Mouse (Mus musculus) midbrain, embryonic 13.5 days (tissue): ENCODE results near the gene Tcf7l1. TPM values are rescaled to one million over a fixed set of nuclear protein-coding genes. Genes with fewer than 3 reads are reported as not detected.

Experiments
- ATAC-seq: fragments of 200-750 bp; cut with Nextera tagmentation; 2 replicates; pipeline ENCODE4 v1.8.0; 2017; ENCODE audit warnings: mild to moderate bottlenecking, moderate TSS enrichment, moderate library complexity
- H3K27ac ChIP-seq: fragments of 300-500 bp; sonication (generic); 2 replicates; pipeline ENCODE4 v1.5.1; 2015; ENCODE audit warnings: inconsistent platforms, mild to moderate bottlenecking, moderate library complexity
- H3K27me3 ChIP-seq: fragments of 300-500 bp; sonication (generic); 2 replicates; pipeline ENCODE4 v1.6.1; 2015; ENCODE audit warnings: mild to moderate bottlenecking, inconsistent platforms
- H3K36me3 ChIP-seq: fragments of 300-500 bp; sonication (generic); 2 replicates; pipeline ENCODE4 v1.6.1; 2015; ENCODE audit warnings: mild to moderate bottlenecking, inconsistent platforms
- H3K4me1 ChIP-seq: fragments of 300-500 bp; sonication (generic); replicated peaks from 2 replicates; pipeline ENCODE4 v1.6.1; 2015; ENCODE audit warnings: inconsistent platforms
- H3K4me2 ChIP-seq: fragments of 300-500 bp; sonication (generic); replicated peaks from 2 replicates; pipeline ENCODE4 v1.6.1; 2015; ENCODE audit warnings: moderate library complexity, mild to moderate bottlenecking, inconsistent platforms
- H3K4me3 ChIP-seq: fragments of 300-500 bp; sonication (generic); replicated peaks from 2 replicates; pipeline ENCODE4 v1.5.1; 2015; ENCODE audit warnings: mild to moderate bottlenecking, inconsistent platforms
- H3K9ac ChIP-seq: fragments of 300-500 bp; sonication (generic); replicated peaks from 2 replicates; pipeline ENCODE4 v1.6.1; 2015; ENCODE audit warnings: mild to moderate bottlenecking, inconsistent platforms
- H3K9me3 ChIP-seq: fragments of 300-500 bp; sonication (generic); 2 replicates; pipeline ENCODE4 v1.6.1; 2016; ENCODE audit warnings: mild to moderate bottlenecking, inconsistent platforms
- WGBS: fragments of 180-500 bp; shearing (Covaris S2); methylation state at CpG from one replicate; pipeline ENCODE4 v1.1.7; 2015; 5-methylcytosine and 5-hydroxymethylcytosine counted together
- polyA plus RNA-seq: library from polyadenylated mRNA; unstranded; fragments of >200 nt; fragmentation: Nextera tagmentation; extraction: Ambion mirVana; gene quantifications from 2 replicates; pipeline ENCODE4 v1.2.1, GENCODE M21; 2015

Gene Tcf7l1
- polyA plus RNA-seq, 1 experiment from 2014 or later = 9.7 TPM

- H3K9me3 ChIP-seq = no peaks in the 10 kb centered on the region
- no peak overlapping the region for H3K4me3 ChIP-seq
- no peak for ATAC-seq
- no peak overlapping the region for H3K27ac ChIP-seq
- H3K9ac ChIP-seq = no peak overlapping the region
- 92% methylated on average over 3 of the region's 3 CpGs for WGBS
- no peak overlapping the region for H3K4me2 ChIP-seq
- peaks cover 12% of the 10 kb centered on the region for H3K4me1 ChIP-seq
- H3K27me3 ChIP-seq = no peaks in the 10 kb centered on the region
- H3K36me3 ChIP-seq = no peaks in the 10 kb centered on the region
These were observed 68.2 kb downstream of the Tcf7l1 start for GRCm38 (mm10) chr6:72720852-72721251.

- 69% methylated on average over 4 of the region's 4 CpGs for whole genome bisulfite sequencing
- no peak for ATAC-seq
- Histone ChIP-seq H3K4me2 (no peak overlapping the region), H3K4me3 (no peak overlapping the region), H3K9ac (no peak overlapping the region), H3K4me1 (peaks cover 33% of the 10 kb centered on the region), H3K9me3 (no peaks in the 10 kb centered on the region), H3K27me3 (no peaks in the 10 kb centered on the region), H3K27ac (no peak overlapping the region), H3K36me3 (no peaks in the 10 kb centered on the region)
These were observed 74.3 kb downstream of the Tcf7l1 start for GRCm38 (mm10) chr6:72714726-72715125.

- WGBS = 56% methylated on average over 9 of the region's 9 CpGs
- Histone ChIP-seq H3K36me3 (no peaks in the 10 kb centered on the region), H3K27ac (no peak overlapping the region), H3K4me3 (no peak overlapping the region), H3K9ac (no peak overlapping the region), H3K9me3 (no peaks in the 10 kb centered on the region), H3K4me1 (peaks cover 33% of the 10 kb centered on the region), H3K27me3 (no peaks in the 10 kb centered on the region), H3K4me2 (no peak overlapping the region)
- no peak for ATAC-seq
These were observed 74.8 kb downstream of the Tcf7l1 start for GRCm38 (mm10) chr6:72714250-72714649.

GRCm38 (mm10) chr6:72711508-72712081 lies 77.5 kb downstream of the Tcf7l1 start:
- H3K27me3 ChIP-seq = no peaks in the 10 kb centered on the region
- H3K9me3 ChIP-seq = no peaks in the 10 kb centered on the region
- WGBS = 6% methylated on average over 8 of the region's 8 CpGs
- no peak overlapping the region for H3K9ac ChIP-seq
- no peak overlapping the region for H3K4me3 ChIP-seq
- peak; percentile 90 for ATAC-seq
- no peaks in the 10 kb centered on the region for H3K36me3 ChIP-seq
- H3K27ac ChIP-seq = peak overlapping the region; percentile 16
- peak overlapping the region; percentile 15; the same call in 1 of the 2 replicates for H3K4me2 ChIP-seq
- peaks cover 37% of the 10 kb centered on the region for H3K4me1 ChIP-seq

GRCm38 (mm10) chr6:72710897-72711507 lies 78.1 kb downstream of the Tcf7l1 start:
- 56% methylated on average over 10 of the region's 10 CpGs for WGBS
- Histone ChIP-seq H3K4me1 (peaks cover 37% of the 10 kb centered on the region), H3K4me3 (no peak overlapping the region), H3K27ac (peak overlapping the region; percentile 16), H3K9ac (no peak overlapping the region), H3K4me2 (no peak overlapping the region), H3K9me3 (no peaks in the 10 kb centered on the region), H3K36me3 (no peaks in the 10 kb centered on the region), H3K27me3 (peaks cover 3% of the 10 kb centered on the region; the same call in 1 of the 2 replicates)
- ATAC-seq = peak; percentile 61

GRCm38 (mm10) chr6:72699467-72700126 lies 89.5 kb downstream of the Tcf7l1 start:
- H3K9ac ChIP-seq = no peak overlapping the region
- H3K27me3 ChIP-seq = peaks cover 7% of the 10 kb centered on the region; the same call in 1 of the 2 replicates
- no peaks in the 10 kb centered on the region for H3K9me3 ChIP-seq
- peaks cover 27% of the 10 kb centered on the region for H3K4me1 ChIP-seq
- peak overlapping the region; percentile 55 for H3K27ac ChIP-seq
- WGBS = 11% methylated on average over 5 of the region's 5 CpGs
- peak; percentile 93 for ATAC-seq
- H3K4me3 ChIP-seq = no peak overlapping the region
- H3K36me3 ChIP-seq = no peaks in the 10 kb centered on the region
- no peak overlapping the region for H3K4me2 ChIP-seq

GRCm38 (mm10) chr6:72698559-72698958 lies 90.5 kb downstream of the Tcf7l1 start:
- Histone ChIP-seq H3K9me3 (no peaks in the 10 kb centered on the region), H3K9ac (no peak overlapping the region), H3K4me2 (no peak overlapping the region), H3K36me3 (no peaks in the 10 kb centered on the region), H3K27me3 (peaks cover 7% of the 10 kb centered on the region; the same call in 1 of the 2 replicates), H3K4me1 (peaks cover 27% of the 10 kb centered on the region), H3K27ac (no peak overlapping the region), H3K4me3 (no peak overlapping the region)
- WGBS = 94% methylated on average over 5 of the region's 5 CpGs
- no peak for ATAC-seq

- no peak for ATAC-seq
These were observed 92.3 kb downstream of the Tcf7l1 start for GRCm38 (mm10) chr6:72696601-72697335.

GRCm38 (mm10) chr6:72694791-72695204 lies 94.3 kb downstream of the Tcf7l1 start:
- Histone ChIP-seq H3K4me1 (peaks cover 26% of the 10 kb centered on the region), H3K4me2 (no peak overlapping the region)

More at GRCm38 (mm10) chr6:72696601-72697335, 92.3 kb downstream of the Tcf7l1 start:
- Histone ChIP-seq H3K36me3 (no peaks in the 10 kb centered on the region), H3K27ac (no peak overlapping the region), H3K9ac (no peak overlapping the region), H3K9me3 (no peaks in the 10 kb centered on the region), H3K4me3 (no peak overlapping the region), H3K27me3 (peaks cover 7% of the 10 kb centered on the region; the same call in 1 of the 2 replicates), H3K4me1 (peaks cover 30% of the 10 kb centered on the region), H3K4me2 (no peak overlapping the region)
- WGBS = 42% methylated on average over 11 of the region's 11 CpGs

GRCm38 (mm10) chr6:72694047-72694790 lies 94.8 kb downstream of the Tcf7l1 start:
- no peak for ATAC-seq

More at GRCm38 (mm10) chr6:72694791-72695204, 94.3 kb downstream of the Tcf7l1 start:
- ATAC-seq = no peak
- Histone ChIP-seq H3K9me3 (no peaks in the 10 kb centered on the region), H3K27ac (no peak overlapping the region), H3K4me3 (no peak overlapping the region), H3K9ac (no peak overlapping the region), H3K36me3 (no peaks in the 10 kb centered on the region), H3K27me3 (peaks cover 7% of the 10 kb centered on the region; the same call in 1 of the 2 replicates)
- WGBS = 83% methylated on average over 10 of the region's 10 CpGs

GRCm38 (mm10) chr6:72692469-72692868 lies 96.6 kb downstream of the Tcf7l1 start:
- Histone ChIP-seq H3K27ac (no peak overlapping the region), H3K9ac (no peak overlapping the region), H3K4me3 (no peak overlapping the region), H3K4me2 (no peak overlapping the region), H3K36me3 (no peaks in the 10 kb centered on the region), H3K27me3 (peaks cover 7% of the 10 kb centered on the region; the same call in 1 of the 2 replicates), H3K4me1 (peaks cover 14% of the 10 kb centered on the region), H3K9me3 (no peaks in the 10 kb centered on the region)
- no peak for ATAC-seq
- 83% methylated on average over 6 of the region's 6 CpGs for WGBS

More at GRCm38 (mm10) chr6:72694047-72694790, 94.8 kb downstream of the Tcf7l1 start:
- WGBS = 69% methylated on average over 5 of the region's 5 CpGs
- Histone ChIP-seq H3K4me1 (peaks cover 20% of the 10 kb centered on the region), H3K36me3 (no peaks in the 10 kb centered on the region), H3K4me3 (no peak overlapping the region), H3K4me2 (no peak overlapping the region), H3K27me3 (peaks cover 7% of the 10 kb centered on the region; the same call in 1 of the 2 replicates), H3K9me3 (no peaks in the 10 kb centered on the region), H3K27ac (no peak overlapping the region), H3K9ac (no peak overlapping the region)
